Mouse (Mus musculus) midbrain, postnatal 0 days (tissue): ENCODE data around the gene Washc1. TPM values are rescaled to one million over a fixed set of nuclear protein-coding genes. Genes with fewer than 3 reads are reported as not detected.

ENCODE experiments used
- ATAC-seq: fragments of 200-750 bp; cut with Nextera tagmentation; 2 replicates; pipeline ENCODE4 v1.8.0; 2017; ENCODE audit warnings: moderate number of reproducible peaks, mild to moderate bottlenecking, moderate TSS enrichment, moderate library complexity; ENCODE audit not compliant: low FRiP score
- DNase-seq: peaks from one replicate; pipeline ENCODE4 v3.0.0-alpha.2; 2015; ENCODE audit warnings: low spot score
- H3K27ac ChIP-seq: fragments of 300-500 bp; sonication (generic); 2 replicates; pipeline ENCODE4 v1.5.1; 2014; ENCODE audit warnings: low read depth, mild to moderate bottlenecking, low read length, mixed read lengths
- H3K27me3 ChIP-seq: fragments of 300-500 bp; sonication (generic); 2 replicates; pipeline ENCODE4 v1.6.1; 2014; ENCODE audit warnings: low read length, control low read depth, mixed read lengths; ENCODE audit not compliant: insufficient read depth
- H3K36me3 ChIP-seq: fragments of 300-500 bp; sonication (generic); 2 replicates; pipeline ENCODE4 v1.6.1; 2014; ENCODE audit warnings: low read length, control low read depth, mixed read lengths; ENCODE audit not compliant: insufficient read depth
- H3K4me1 ChIP-seq: fragments of 300-500 bp; sonication (generic); 2 replicates; pipeline ENCODE4 v1.6.1; 2014; ENCODE audit warnings: mild to moderate bottlenecking, control low read depth, antibody characterized with exemption, low read length, mixed read lengths; ENCODE audit not compliant: insufficient read depth
- H3K4me2 ChIP-seq: fragments of 300-500 bp; sonication (generic); 2 replicates; pipeline ENCODE4 v1.6.1; 2014; ENCODE audit warnings: low read depth, mild to moderate bottlenecking, low read length, mixed read lengths; ENCODE audit not compliant: poor library complexity, severe bottlenecking
- H3K4me3 ChIP-seq: fragments of 300-500 bp; sonication (generic); 2 replicates; pipeline ENCODE4 v1.5.1; 2014; ENCODE audit warnings: low read depth, mild to moderate bottlenecking, low read length, moderate library complexity
- H3K9ac ChIP-seq: fragments of 300-500 bp; sonication (generic); replicated peaks from 2 replicates; pipeline ENCODE4 v1.6.1; 2014; ENCODE audit warnings: mild to moderate bottlenecking, low read length, moderate library complexity, mixed read lengths; ENCODE audit not compliant: poor library complexity, severe bottlenecking
- H3K9me3 ChIP-seq: fragments of 300-500 bp; sonication (generic); 2 replicates; pipeline ENCODE4 v1.6.1; 2016; ENCODE audit warnings: low read length, control low read depth
- CTCF ChIP-seq: IDR thresholded peaks from 2 replicates; pipeline ENCODE4 v1.5.1; 2016; ENCODE audit warnings: antibody characterized with exemption, mild to moderate bottlenecking
- WGBS: fragments of 180-500 bp; shearing (Covaris S2); extraction: QIAGEN DNeasy Blood & Tissue Kit; methylation state at CpG from one replicate; pipeline ENCODE4 v1.1.7; 2014; 5-methylcytosine and 5-hydroxymethylcytosine counted together
- polyA plus RNA-seq: library from polyadenylated mRNA; unstranded; fragments of >200 nt; fragmentation: Nextera tagmentation; extraction: Ambion mirVana; gene quantifications from 2 replicates; pipeline ENCODE4 v1.2.1, GENCODE M21; 2015
- total RNA-seq: library from RNA; depleted of rRNA; stranded (reverse); fragments of >200 nt; gene quantifications from 2 replicates; pipeline ENCODE4 v1.2.3, GENCODE M21; 2014

Washc1 gene
- total and polyA plus RNA-seq, 2 experiments from 2014 or later = 41.7 to 44.1 TPM

GRCm38 (mm10) chr17:66076934-66077333 lies 34.4 kb upstream of the Washc1 start, which contains the start of gene Ankrd12:
TSS of gene Ankrd12 (minus strand) at chr17:66077089.
- under 1% methylated on average over 40 of the region's 53 CpGs for WGBS
- ATAC-seq (peak; percentile 98), DNase-seq (peak; percentile 95)
- H3K9me3 ChIP-seq = no peaks in the 10 kb centered on the region
- peak within 1 kb of the TSS; percentile 99 for H3K27ac ChIP-seq
- peaks cover 6% of the 10 kb centered on the region; the same call in 1 of the 2 replicates for H3K36me3 ChIP-seq
- peak within 1 kb of the TSS; percentile 67 for H3K4me2 ChIP-seq
- H3K9ac ChIP-seq = peak within 1 kb of the TSS; percentile 94
- H3K4me3 ChIP-seq = peak within 1 kb of the TSS; percentile 90
- peaks cover 7% of the 10 kb centered on the region for H3K4me1 ChIP-seq
- TF ChIP-seq CTCF = no peak
- no peaks in the 10 kb centered on the region for H3K27me3 ChIP-seq

GRCm38 (mm10) chr17:66077437-66077850 lies 33.9 kb upstream of the Washc1 start:
- Histone ChIP-seq H3K4me1 (peaks cover 7% of the 10 kb centered on the region), H3K36me3 (peaks cover 6% of the 10 kb centered on the region; the same call in 1 of the 2 replicates), H3K27ac (peak overlapping the region; percentile 99), H3K9me3 (no peaks in the 10 kb centered on the region), H3K9ac (peak overlapping the region; percentile 94), H3K4me3 (peak overlapping the region; percentile 90), H3K27me3 (no peaks in the 10 kb centered on the region), H3K4me2 (peak overlapping the region; percentile 67)
- ATAC-seq (peak; percentile 69), DNase-seq (peak; percentile 8)
- TF ChIP-seq CTCF = no peak
- 2% methylated on average over 21 of the region's 23 CpGs for WGBS

GRCm38 (mm10) chr17:66084486-66084885 lies 26.9 kb upstream of the Washc1 start:
- no peak overlapping the region for H3K4me3 ChIP-seq
- no peak overlapping the region for H3K9ac ChIP-seq
- 83% methylated on average over 1 of the region's 1 CpGs for WGBS
- no peaks in the 10 kb centered on the region for H3K4me1 ChIP-seq
- H3K27ac ChIP-seq = no peak overlapping the region
- DNase-seq = no peak
- TF ChIP-seq CTCF = 0 out of 2 replicates have a peak, but pooled peaks have one; percentile 12
- no peak overlapping the region for H3K4me2 ChIP-seq
- H3K27me3 ChIP-seq = no peaks in the 10 kb centered on the region
- no peaks in the 10 kb centered on the region for H3K9me3 ChIP-seq
- ATAC-seq = no peak
- peaks cover 20% of the 10 kb centered on the region for H3K36me3 ChIP-seq

- H3K4me2 ChIP-seq = no peak overlapping the region
- no peaks in the 10 kb centered on the region for H3K27me3 ChIP-seq
- no peak for TF ChIP-seq CTCF
- peaks cover 20% of the 10 kb centered on the region for H3K36me3 ChIP-seq
- DNase-seq (no peak), ATAC-seq (no peak)
- no peak overlapping the region for H3K9ac ChIP-seq
- H3K27ac ChIP-seq = no peak overlapping the region
- WGBS = 96% methylated on average over 1 of the region's 1 CpGs
- H3K4me1 ChIP-seq = no peaks in the 10 kb centered on the region
- no peak overlapping the region for H3K4me3 ChIP-seq
- no peaks in the 10 kb centered on the region for H3K9me3 ChIP-seq
These were observed 26.3 kb upstream of the Washc1 start for GRCm38 (mm10) chr17:66085038-66085437.

GRCm38 (mm10) chr17:66090251-66090650 lies 21.1 kb upstream of the Washc1 start:
- Histone ChIP-seq H3K27me3 (no peaks in the 10 kb centered on the region), H3K9ac (no peak overlapping the region), H3K9me3 (no peaks in the 10 kb centered on the region), H3K4me2 (no peak overlapping the region), H3K4me1 (no peaks in the 10 kb centered on the region), H3K36me3 (peaks cover 13% of the 10 kb centered on the region), H3K4me3 (no peak overlapping the region), H3K27ac (no peak overlapping the region)
- DNase-seq (no peak), ATAC-seq (no peak)
- TF ChIP-seq CTCF = no peak

- 95% methylated on average over 2 of the region's 2 CpGs for WGBS
- no peak for ATAC-seq
These were observed 20.0 kb upstream of the Washc1 start for GRCm38 (mm10) chr17:66091392-66091791.

More at GRCm38 (mm10) chr17:66091392-66091791, 20.0 kb upstream of the Washc1 start:
- Histone ChIP-seq H3K9ac (no peak overlapping the region), H3K27ac (no peak overlapping the region), H3K4me2 (no peak overlapping the region), H3K9me3 (no peaks in the 10 kb centered on the region), H3K4me3 (no peak overlapping the region), H3K36me3 (peaks cover 6% of the 10 kb centered on the region; the same call in 1 of the 2 replicates), H3K27me3 (no peaks in the 10 kb centered on the region), H3K4me1 (no peaks in the 10 kb centered on the region)
- no peak for TF ChIP-seq CTCF
- DNase-seq = no peak
